Mouse (Mus musculus) liver, embryonic 14.5 days (tissue): ENCODE measurements around the gene Dnm1. TPM values are rescaled to one million over a fixed set of nuclear protein-coding genes. Genes with fewer than 3 reads are reported as not detected.
A peak's percentile ranks its signal among the peaks of the same experiment; 100 is the strongest.

Experiments
- ATAC-seq: fragments of 200-750 bp; cut with Nextera tagmentation; 2 replicates; pipeline ENCODE4 v1.8.0; 2017; ENCODE audit warnings: moderate number of reproducible peaks, mild to moderate bottlenecking, moderate library complexity; ENCODE audit not compliant: insufficient read depth
- DNase-seq, 3 experiments: peaks; one replicate each; pipeline ENCODE4 v3.0.0-alpha.2; 2012 to 2013; ENCODE audit warnings: low read depth in 3 of 3, low spot score in 3 of 3
- H3K27ac ChIP-seq: fragments of 300-500 bp; sonication (generic); 2 replicates; pipeline ENCODE4 v1.5.1; 2014; ENCODE audit warnings: moderate library complexity, mild to moderate bottlenecking, control low read depth, inconsistent platforms
- H3K27me3 ChIP-seq: fragments of 300-500 bp; sonication (generic); 2 replicates; pipeline ENCODE4 v1.6.1; 2014; ENCODE audit warnings: mild to moderate bottlenecking, low read length, moderate library complexity; ENCODE audit not compliant: control insufficient read depth, insufficient read depth
- H3K36me3 ChIP-seq: fragments of 300-500 bp; sonication (generic); replicated peaks from 2 replicates; pipeline ENCODE4 v1.6.1; 2014; ENCODE audit warnings: low read depth; ENCODE audit not compliant: control insufficient read depth, insufficient read depth
- H3K4me1 ChIP-seq, 2 experiments: fragments of 200-500 bp in 1 of 2; fragments of 300-500 bp in 1 of 2; sonication (generic) in 1 of 2; replicated peaks; 2 replicates each; pipeline ENCODE4 v1.6.1; 2012 to 2014; ENCODE audit warnings: antibody characterized with exemption in 1 of 2, inconsistent platforms in 1 of 2, low read length in 1 of 2; ENCODE audit not compliant: control insufficient read depth in 2 of 2, insufficient read depth in 2 of 2
- H3K4me2 ChIP-seq: fragments of 300-500 bp; sonication (generic); 2 replicates; pipeline ENCODE4 v1.6.1; 2014; ENCODE audit warnings: low read depth, mild to moderate bottlenecking, control low read depth, moderate library complexity
- H3K4me3 ChIP-seq, 2 experiments: fragments of 200-500 bp in 1 of 2; fragments of 300-500 bp in 1 of 2; sonication (generic) in 1 of 2; 2 replicates each; pipeline ENCODE4 v1.5.1; 2012 to 2014; ENCODE audit warnings: low read depth in 2 of 2, low read length in 2 of 2, mild to moderate bottlenecking in 2 of 2, control low read depth in 1 of 2, inconsistent platforms in 1 of 2, moderate library complexity in 1 of 2; ENCODE audit not compliant: insufficient read depth in 1 of 2
- H3K9ac ChIP-seq: fragments of 300-500 bp; sonication (generic); replicated peaks from 2 replicates; pipeline ENCODE4 v1.6.1; 2014; ENCODE audit warnings: mild to moderate bottlenecking, control low read depth, moderate library complexity
- H3K9me3 ChIP-seq: fragments of 300-500 bp; sonication (generic); 2 replicates; pipeline ENCODE4 v1.6.1; 2016; ENCODE audit warnings: low read length, mixed read lengths; ENCODE audit not compliant: control insufficient read depth
- CTCF ChIP-seq: IDR thresholded peaks from 2 replicates; pipeline ENCODE4 v1.5.1; 2016; ENCODE audit warnings: antibody characterized with exemption, low read depth, control low read depth
- EP300 ChIP-seq: IDR thresholded peaks from 2 replicates; pipeline ENCODE4 v1.6.1; 2016; ENCODE audit warnings: antibody characterized with exemption, low read depth
- WGBS: fragments of 180-500 bp; shearing (Covaris S2); extraction: QIAGEN DNeasy Blood & Tissue Kit; methylation state at CpG from one replicate; pipeline ENCODE4 v1.1.7; 2014; ENCODE audit not compliant: insufficient replicate concordance; 5-methylcytosine and 5-hydroxymethylcytosine counted together
- polyA plus RNA-seq, 2 experiments: library from polyadenylated mRNA; depleted of rRNA in 1 of 2; stranded (reverse) in 1 of 2; unstranded in 1 of 2; fragments of >200 nt; fragmentation: Nextera tagmentation in 1 of 2; extraction: Ambion mirVana in 1 of 2; gene quantifications; 2 replicates each; pipeline versions ENCODE4 v1.2.1 to v1.2.3; 2012 to 2014

Gene Dnm1
- polyA plus RNA-seq, 2 experiments, result 0.43 to 2.9 TPM

- peak; percentile 90 to 92 (median 91) for DNase-seq
- 1% methylated on average over 47 of the region's 47 CpGs for WGBS
- Histone ChIP-seq H3K9me3 (no peaks in the 10 kb centered on the region), H3K4me3 (peak within 1 kb of the TSS; percentile 68), H3K27me3 (no peaks in the 10 kb centered on the region), H3K4me1 (peaks cover 3 to 12% of the 10 kb centered on the region in 2 experiments; a peak in 3 of 4 replicates), H3K4me2 (peak within 1 kb of the TSS; percentile 98), H3K9ac (peak within 1 kb of the TSS; percentile 77), H3K36me3 (peaks cover 9% of the 10 kb centered on the region), H3K27ac (peak within 1 kb of the TSS; percentile 53)
- ATAC-seq, result peak; percentile 94
- TF ChIP-seq CTCF (no peak), EP300 (no peak)
Observed at GRCm38 (mm10) chr2:32381775-32382223, 28.7 kb upstream of the Dnm1 start, which contains the start of gene 1110008P14Rik. Gene 1110008P14Rik (minus strand): TSS chr2:32381938.

- H3K9me3 ChIP-seq, result no peaks in the 10 kb centered on the region
- WGBS, result under 1% methylated on average over 27 of the region's 27 CpGs
- H3K4me3 ChIP-seq, result peak overlapping the region; percentile 68
- peak; percentile 46 for ATAC-seq
- peaks cover 9% of the 10 kb centered on the region for H3K36me3 ChIP-seq
- peak overlapping the region; percentile 53 for H3K27ac ChIP-seq
- peaks cover 3 to 12% of the 10 kb centered on the region in 2 experiments; a peak in 3 of 4 replicates for H3K4me1 ChIP-seq
- H3K4me2 ChIP-seq, result peak overlapping the region; percentile 98
- DNase-seq, result no peak
- peak; percentile 20; the same call in 1 of the 2 replicates for TF ChIP-seq CTCF
- TF ChIP-seq EP300, result no peak
- H3K27me3 ChIP-seq, result no peaks in the 10 kb centered on the region
- peak overlapping the region; percentile 77 for H3K9ac ChIP-seq
Observed at GRCm38 (mm10) chr2:32381141-32381774, 28.1 kb upstream of the Dnm1 start.

GRCm38 (mm10) chr2:32380001-32380500 is 26.9 kb upstream of the Dnm1 start:
- H3K4me3 ChIP-seq, result no peak overlapping the region
- H3K9ac ChIP-seq, result no peak overlapping the region
- H3K4me1 ChIP-seq, result peaks cover 3 to 12% of the 10 kb centered on the region in 2 experiments; a peak in 3 of 4 replicates
- H3K27me3 ChIP-seq, result no peaks in the 10 kb centered on the region
- no peak for ATAC-seq
- no peak overlapping the region for H3K27ac ChIP-seq
- no peak overlapping the region for H3K4me2 ChIP-seq
- peaks cover 9% of the 10 kb centered on the region for H3K36me3 ChIP-seq
- TF ChIP-seq EP300, result no peak
- no peak for TF ChIP-seq CTCF
- 78% methylated on average over 7 of the region's 7 CpGs for WGBS
- DNase-seq, result no peak
- no peaks in the 10 kb centered on the region for H3K9me3 ChIP-seq

- 90% methylated on average over 10 of the region's 10 CpGs for WGBS
- H3K36me3 ChIP-seq, result peaks cover 14% of the 10 kb centered on the region
- TF ChIP-seq EP300 (no peak), CTCF (no peak)
- no peak overlapping the region for H3K4me2 ChIP-seq
- no peak overlapping the region for H3K4me3 ChIP-seq
- DNase-seq (no peak), ATAC-seq (no peak)
- H3K4me1 ChIP-seq, result peaks cover 3 to 8% of the 10 kb centered on the region in 2 experiments; a peak in 3 of 4 replicates
- H3K27ac ChIP-seq, result no peak overlapping the region
- no peak overlapping the region for H3K9ac ChIP-seq
- no peaks in the 10 kb centered on the region for H3K9me3 ChIP-seq
- H3K27me3 ChIP-seq, result no peaks in the 10 kb centered on the region
Observed at GRCm38 (mm10) chr2:32376963-32377362, 23.8 kb upstream of the Dnm1 start.

GRCm38 (mm10) chr2:32375317-32375940 is 22.3 kb upstream of the Dnm1 start:
- Histone ChIP-seq H3K27ac (no peak overlapping the region), H3K4me2 (no peak overlapping the region), H3K9me3 (no peaks in the 10 kb centered on the region), H3K4me1 (no peaks in the 10 kb centered on the region), H3K9ac (no peak overlapping the region), H3K36me3 (peaks cover 17% of the 10 kb centered on the region), H3K4me3 (no peak overlapping the region), H3K27me3 (no peaks in the 10 kb centered on the region)
- DNase-seq, result no peak
- ATAC-seq, result no peak
- TF ChIP-seq EP300 (no peak), CTCF (no peak)
- WGBS, result 80% methylated on average over 13 of the region's 13 CpGs
